Mouse (Mus musculus) limb, embryonic 15.5 days (tissue): ENCODE measurements around the gene Sfswap. TPM values are rescaled to one million over a fixed set of nuclear protein-coding genes. Genes with fewer than 3 reads are reported as not detected.
"Not testable (repeated sequence)": the region's sequence is repeated elsewhere in the genome, so short reads cannot be mapped to it uniquely, and the experiment has no call there.

Experiments
- ATAC-seq: fragments of 200-750 bp; cut with Nextera tagmentation; 2 replicates; pipeline ENCODE4 v1.8.0; 2017; ENCODE audit warnings: low read depth, moderate TSS enrichment; ENCODE audit not compliant: insufficient number of reproducible peaks, low FRiP score, low TSS enrichment
- H3K27ac ChIP-seq: fragments of 300-500 bp; sonication (generic); 2 replicates; pipeline ENCODE4 v1.5.1; 2015; ENCODE audit warnings: moderate library complexity, mild to moderate bottlenecking, inconsistent platforms
- H3K27me3 ChIP-seq: fragments of 300-500 bp; sonication (generic); 2 replicates; pipeline ENCODE4 v1.6.1; 2015; ENCODE audit warnings: inconsistent platforms
- H3K36me3 ChIP-seq: fragments of 300-500 bp; sonication (generic); 2 replicates; pipeline ENCODE4 v1.6.1; 2015; ENCODE audit warnings: inconsistent platforms
- H3K4me1 ChIP-seq: fragments of 300-500 bp; sonication (generic); 2 replicates; pipeline ENCODE4 v1.6.1; 2015; ENCODE audit warnings: inconsistent platforms
- H3K4me2 ChIP-seq: fragments of 300-500 bp; sonication (generic); 2 replicates; pipeline ENCODE4 v1.6.1; 2015; ENCODE audit warnings: mild to moderate bottlenecking, inconsistent platforms
- H3K4me3 ChIP-seq: fragments of 300-500 bp; sonication (generic); 2 replicates; pipeline ENCODE4 v1.5.1; 2015; ENCODE audit warnings: mild to moderate bottlenecking, inconsistent platforms
- H3K9ac ChIP-seq: fragments of 300-500 bp; sonication (generic); 2 replicates; pipeline ENCODE4 v1.6.1; 2015; ENCODE audit warnings: inconsistent platforms
- H3K9me3 ChIP-seq: fragments of 300-500 bp; sonication (generic); 2 replicates; pipeline ENCODE4 v1.6.1; 2016; ENCODE audit warnings: inconsistent platforms
- WGBS: fragments of 180-500 bp; shearing (Covaris S2); methylation state at CpG from one replicate; pipeline ENCODE4 v1.1.7; 2015; 5-methylcytosine and 5-hydroxymethylcytosine counted together
- polyA plus RNA-seq: library from polyadenylated mRNA; unstranded; fragments of >200 nt; fragmentation: Nextera tagmentation; extraction: Ambion mirVana; gene quantifications from 2 replicates; pipeline ENCODE4 v1.2.1, GENCODE M21; 2015

Gene Sfswap
- polyA plus RNA-seq: 37.8 and 41.0 TPM in 2 replicates

DNA sequence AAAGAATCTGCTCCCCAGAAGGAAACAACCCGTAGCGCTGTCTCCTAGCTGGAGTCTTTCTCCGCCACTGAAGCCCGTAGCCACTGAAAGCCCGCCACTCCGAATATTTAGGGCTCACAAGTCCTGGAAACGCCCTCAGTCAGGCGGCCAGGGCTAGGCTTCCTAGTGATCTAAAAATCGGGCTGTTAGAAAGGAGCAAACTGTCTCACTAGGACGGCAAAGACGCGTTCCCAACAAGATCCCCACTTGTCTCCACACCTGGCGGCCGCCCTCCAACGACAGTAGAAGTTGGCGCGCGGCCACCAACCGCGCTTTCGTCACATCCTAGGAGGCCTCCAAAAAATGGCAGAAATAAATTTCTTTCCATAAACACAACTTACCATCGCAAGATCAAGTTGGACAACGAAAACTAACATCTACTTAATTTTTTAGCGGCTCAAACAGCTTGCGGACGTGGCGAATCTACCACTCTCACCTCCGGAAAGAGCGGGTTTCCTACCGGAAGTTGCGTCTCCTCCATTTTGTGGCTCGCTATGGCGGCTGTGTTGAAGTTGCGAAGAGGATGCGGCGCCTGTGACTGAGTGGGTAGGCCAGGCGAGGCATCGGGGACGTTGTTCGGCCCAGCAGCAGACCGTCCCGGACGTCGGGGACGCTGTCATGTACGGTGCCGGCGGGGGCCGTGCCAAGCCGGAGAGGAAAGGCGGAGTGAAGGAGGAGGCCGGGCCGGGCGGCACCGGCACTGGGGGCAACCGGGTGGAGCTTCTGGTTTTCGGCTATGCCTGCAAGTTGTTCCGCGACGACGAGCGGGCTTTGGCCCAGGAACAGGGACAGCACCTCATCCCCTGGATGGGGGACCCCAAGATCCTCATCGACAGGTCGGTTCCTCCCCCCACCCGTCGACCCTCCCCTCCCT is at the start of gene Sfswap:
Gene Sfswap, plus strand, starts transcription at position 500 of the 913 bp plus-strand sequence.
- Histone ChIP-seq H3K27me3 (0 out of 2 replicates have a peak, but pooled peaks cover 5% of the 10 kb centered on the region), H3K9me3 (no peaks in the 10 kb centered on the region), H3K9ac (peak within 1 kb of the TSS; percentile 95), H3K4me3 (peak within 1 kb of the TSS; percentile 100), H3K4me1 (peaks cover 14% of the 10 kb centered on the region), H3K36me3 (peaks cover 22% of the 10 kb centered on the region), H3K4me2 (peak within 1 kb of the TSS; percentile 89), H3K27ac (peak within 1 kb of the TSS; percentile 87)
- WGBS: under 1% methylated on average over 65 of the region's 66 CpGs
- no peak for ATAC-seq

DNA sequence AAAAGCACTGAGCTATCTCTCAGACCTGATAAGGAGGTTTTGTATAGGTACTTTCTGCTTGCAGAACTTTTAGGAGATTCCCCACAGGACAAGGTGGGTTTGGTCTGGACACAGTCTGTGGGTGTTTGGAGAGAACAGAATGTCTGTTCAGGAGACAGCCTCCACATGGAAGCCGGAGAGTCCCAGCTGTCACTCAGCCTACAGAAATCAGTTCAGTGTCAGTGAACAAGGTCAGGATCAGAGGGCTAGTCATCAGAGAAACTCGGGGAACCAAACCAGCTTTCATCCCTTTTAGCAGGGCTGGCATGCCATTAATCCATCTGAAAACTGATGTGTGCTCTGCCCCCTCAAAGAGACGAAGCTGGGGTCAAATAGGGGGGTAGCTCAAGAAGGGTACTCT is 48.5 kb upstream of the Sfswap start:
- H3K4me2 ChIP-seq: no peak overlapping the region
- ATAC-seq: no peak
- no peak overlapping the region for H3K27ac ChIP-seq
- H3K27me3 ChIP-seq: peaks cover under 1% of the 10 kb centered on the region; the same call in 1 of the 2 replicates
- no peaks in the 10 kb centered on the region for H3K36me3 ChIP-seq
- no peak overlapping the region for H3K4me3 ChIP-seq
- 50% methylated on average over 3 of the region's 3 CpGs for WGBS
- H3K9me3 ChIP-seq: no peaks in the 10 kb centered on the region
- H3K9ac ChIP-seq: no peak overlapping the region
- peaks cover 13% of the 10 kb centered on the region for H3K4me1 ChIP-seq

- H3K4me3 ChIP-seq: peak overlapping the region; percentile 25
- peak; percentile 84 for ATAC-seq
- 10% methylated on average over 13 of the region's 13 CpGs for WGBS
Measured at GRCm38 (mm10) chr5:129454802-129455528, 46.1 kb upstream of the Sfswap start.

DNA sequence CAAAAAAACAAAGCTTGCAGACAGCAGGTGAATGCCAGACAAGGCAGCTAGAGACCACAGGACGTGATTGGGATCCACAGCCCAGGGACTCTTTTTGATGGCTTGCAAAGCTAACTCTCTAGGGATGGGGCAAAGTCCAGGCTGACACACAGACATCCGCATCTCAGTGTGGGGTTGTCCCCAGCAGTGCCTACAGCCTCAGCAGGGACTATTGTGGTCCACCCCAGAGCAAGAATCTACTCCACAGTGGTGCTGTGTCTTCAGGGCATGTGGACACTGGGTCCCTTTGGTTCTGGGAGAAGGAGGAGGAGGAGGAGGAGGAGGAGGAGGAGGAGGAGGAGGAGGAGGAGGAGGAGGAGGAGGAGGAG is 45.5 kb upstream of the Sfswap start:
- 38% methylated on average over 2 of the region's 2 CpGs for WGBS

More at GRCm38 (mm10) chr5:129454802-129455528, 46.1 kb upstream of the Sfswap start:
- Histone ChIP-seq H3K4me2 (peak overlapping the region; percentile 34), H3K36me3 (no peaks in the 10 kb centered on the region), H3K27ac (peak overlapping the region; percentile 68), H3K4me1 (peaks cover 16% of the 10 kb centered on the region), H3K9ac (no peak overlapping the region), H3K27me3 (peaks cover 3% of the 10 kb centered on the region; the same call in 1 of the 2 replicates), H3K9me3 (no peaks in the 10 kb centered on the region)

DNA sequence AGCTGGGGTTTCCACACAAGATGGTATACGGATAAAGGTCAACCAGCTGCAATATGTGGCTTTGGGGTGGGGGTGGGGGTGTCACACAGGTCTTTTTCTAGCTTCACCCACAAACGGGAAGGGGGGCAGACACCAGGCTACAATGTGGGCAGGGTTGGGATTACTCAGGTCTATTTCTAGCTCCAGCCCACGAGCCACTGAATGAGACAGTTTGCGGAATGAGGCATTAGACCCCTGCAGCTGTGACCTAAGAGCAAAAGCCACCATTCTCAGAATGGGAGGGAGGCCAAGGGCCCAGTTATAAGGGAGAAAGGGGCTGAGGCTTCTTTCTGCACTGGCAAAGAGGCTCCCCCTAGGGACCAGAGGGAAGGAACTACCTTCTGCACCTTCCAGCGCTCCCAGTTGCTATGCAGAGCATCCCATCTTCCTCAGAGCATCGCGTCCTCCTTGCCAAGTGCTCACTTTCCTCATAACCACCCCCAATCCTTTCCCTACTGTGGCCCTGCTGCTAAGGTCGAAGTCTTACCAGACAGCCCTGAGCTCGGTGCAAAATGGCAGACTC is 44.4 kb upstream of the Sfswap start:
- Histone ChIP-seq H3K9me3 (no peaks in the 10 kb centered on the region), H3K4me2 (no peak overlapping the region), H3K4me3 (no peak overlapping the region), H3K9ac (no peak overlapping the region), H3K36me3 (no peaks in the 10 kb centered on the region), H3K27me3 (peaks cover 3% of the 10 kb centered on the region; the same call in 1 of the 2 replicates), H3K27ac (no peak overlapping the region), H3K4me1 (peaks cover 16% of the 10 kb centered on the region)
- ATAC-seq: no peak
- 48% methylated on average over 9 of the region's 9 CpGs for WGBS

More for the DNA sequence above, 45.5 kb upstream of the Sfswap start:
- Histone ChIP-seq H3K4me3 (no peak overlapping the region), H3K9me3 (no peaks in the 10 kb centered on the region), H3K27me3 (peaks cover 3% of the 10 kb centered on the region; the same call in 1 of the 2 replicates), H3K4me1 (peaks cover 16% of the 10 kb centered on the region), H3K9ac (no peak overlapping the region), H3K36me3 (no peaks in the 10 kb centered on the region), H3K27ac (no peak overlapping the region), H3K4me2 (peak overlapping the region; percentile 34; the same call in 1 of the 2 replicates)
- no peak for ATAC-seq

GRCm38 (mm10) chr5:129458109-129458508 is 42.9 kb upstream of the Sfswap start:
- Histone ChIP-seq H3K27me3 (peaks cover 3% of the 10 kb centered on the region; the same call in 1 of the 2 replicates), H3K4me1 (peaks cover 16% of the 10 kb centered on the region), H3K27ac (no peak overlapping the region), H3K36me3 (no peaks in the 10 kb centered on the region), H3K4me2 (no peak overlapping the region), H3K9me3 (no peaks in the 10 kb centered on the region), H3K4me3 (no peak overlapping the region), H3K9ac (no peak overlapping the region)
- 69% methylated on average over 7 of the region's 7 CpGs for WGBS
- ATAC-seq: no peak

DNA sequence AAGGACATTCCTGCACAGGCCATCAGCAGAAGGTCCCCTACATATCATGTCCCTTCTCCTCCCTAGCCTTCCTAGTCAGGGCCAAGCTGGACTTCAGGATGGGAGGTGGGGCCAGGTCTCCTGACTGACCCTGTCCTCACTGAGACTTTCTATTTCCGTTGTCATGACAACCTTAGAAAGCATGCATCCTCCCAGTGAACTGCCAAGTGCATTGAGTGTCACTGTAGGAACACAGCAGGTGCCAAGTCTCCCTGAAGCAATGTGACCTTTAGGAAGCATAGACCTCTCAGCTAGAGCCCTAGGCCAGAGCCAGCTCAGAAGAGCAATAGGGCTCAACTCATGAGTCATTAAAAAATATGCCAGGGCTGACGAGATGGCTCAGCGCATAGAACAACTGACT is 42.5 kb upstream of the Sfswap start:
- H3K4me2 ChIP-seq: no peak overlapping the region
- H3K4me1 ChIP-seq: peaks cover 16% of the 10 kb centered on the region
- peaks cover 3% of the 10 kb centered on the region; the same call in 1 of the 2 replicates for H3K27me3 ChIP-seq
- H3K27ac ChIP-seq: no peak overlapping the region
- no peaks in the 10 kb centered on the region for H3K9me3 ChIP-seq
- ATAC-seq: no peak
- H3K36me3 ChIP-seq: no peaks in the 10 kb centered on the region
- H3K9ac ChIP-seq: no peak overlapping the region
- no peak overlapping the region for H3K4me3 ChIP-seq
- 72% methylated on average over 3 of the region's 3 CpGs for WGBS

DNA sequence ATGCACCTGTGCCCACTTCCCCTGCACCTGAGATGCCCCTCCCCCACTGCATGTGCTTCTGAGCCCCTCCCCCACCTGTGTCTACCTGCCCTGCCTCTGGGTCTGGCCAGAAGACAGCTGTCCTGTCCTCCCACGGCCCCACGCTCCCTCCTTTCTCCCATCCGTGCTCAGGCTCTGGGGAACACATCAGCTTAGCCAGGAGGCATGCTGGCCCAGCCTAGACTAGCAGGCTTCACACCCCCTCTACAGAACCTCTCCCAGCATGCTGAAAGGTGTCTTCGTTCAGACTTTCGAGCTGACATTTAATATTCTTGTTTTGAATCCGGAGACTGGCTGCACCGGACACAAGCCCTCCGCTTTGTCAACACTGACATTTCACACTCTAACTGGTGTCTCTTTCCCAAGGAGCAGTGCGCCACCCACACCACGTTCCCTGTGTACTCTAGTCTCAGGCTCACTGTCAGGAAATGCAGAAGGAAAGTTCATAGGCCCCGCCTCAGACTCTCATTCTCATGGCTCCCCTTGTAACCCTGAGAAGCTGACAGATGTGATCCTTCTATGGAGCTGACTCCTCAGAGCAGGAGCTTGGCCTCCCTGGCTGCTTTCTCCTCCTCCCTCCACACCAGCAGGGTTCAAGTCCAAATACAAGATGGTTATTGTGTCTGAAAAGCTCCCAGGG is 40.1 kb upstream of the Sfswap start:
- Histone ChIP-seq H3K9me3 (no peaks in the 10 kb centered on the region), H3K36me3 (no peaks in the 10 kb centered on the region), H3K4me2 (no peak overlapping the region), H3K27me3 (peaks cover 3% of the 10 kb centered on the region; the same call in 1 of the 2 replicates), H3K27ac (no peak overlapping the region), H3K4me1 (0 out of 2 replicates have a peak, but pooled peaks cover 2% of the 10 kb centered on the region), H3K9ac (no peak overlapping the region), H3K4me3 (no peak overlapping the region)
- ATAC-seq: no peak
- 58% methylated on average over 11 of the region's 11 CpGs for whole genome bisulfite sequencing

DNA sequence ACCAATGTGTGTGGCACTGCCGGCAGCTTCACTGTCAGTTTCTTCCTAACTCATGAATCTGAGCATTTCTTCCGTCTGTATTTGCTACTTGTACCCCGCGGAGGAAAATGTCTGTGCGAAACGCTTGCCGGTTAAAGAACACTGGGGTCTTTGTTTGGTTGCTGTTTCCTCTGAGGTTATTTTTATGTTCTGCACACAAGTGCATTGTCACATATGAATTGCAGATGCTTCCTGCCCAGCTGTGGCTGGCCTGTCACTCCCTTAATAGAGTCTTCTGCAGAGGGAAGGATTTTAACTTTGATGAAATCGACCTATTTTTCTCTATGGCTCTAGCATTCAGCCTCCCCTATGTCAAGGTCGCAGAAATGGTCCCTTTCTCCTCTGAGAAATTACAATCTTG is 37.4 kb upstream of the Sfswap start:
- not testable (repeated sequence) for H3K4me3 ChIP-seq, H3K27ac ChIP-seq, H3K4me1 ChIP-seq, H3K4me2 ChIP-seq, H3K9ac ChIP-seq, H3K36me3 ChIP-seq, ATAC-seq, H3K27me3 ChIP-seq, H3K9me3 ChIP-seq
- 53% methylated on average over 9 of the region's 9 CpGs for WGBS

DNA sequence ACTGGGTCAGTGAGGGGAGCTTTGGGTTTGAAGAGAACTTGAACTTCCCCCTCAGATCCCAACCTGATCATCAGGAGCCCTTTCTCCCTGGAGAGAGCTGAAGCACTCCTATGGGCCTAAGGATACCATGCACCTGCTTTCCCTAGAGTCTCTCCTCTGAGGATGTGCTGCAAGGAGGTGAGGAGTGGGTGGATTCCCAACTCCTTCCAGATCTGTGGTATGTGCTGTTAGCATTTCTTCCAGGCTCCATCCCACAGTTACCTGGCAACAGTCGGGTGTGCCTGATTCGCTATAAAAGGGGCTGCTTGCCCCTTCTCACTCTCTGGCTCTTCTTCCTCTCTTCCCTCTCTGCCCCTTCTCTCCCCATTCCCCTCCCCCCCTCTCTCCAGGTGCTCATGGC is 35.2 kb upstream of the Sfswap start:
- Histone ChIP-seq H3K4me3 (no peak overlapping the region), H3K36me3 (no peaks in the 10 kb centered on the region), H3K4me1 (no peaks in the 10 kb centered on the region), H3K27ac (no peak overlapping the region), H3K27me3 (no peaks in the 10 kb centered on the region), H3K9me3 (no peaks in the 10 kb centered on the region), H3K9ac (no peak overlapping the region), H3K4me2 (no peak overlapping the region)
- no peak for ATAC-seq
- 62% methylated on average over 2 of the region's 2 CpGs for whole genome bisulfite sequencing

- no peak overlapping the region for H3K9ac ChIP-seq
- WGBS: 61% methylated on average over 3 of the region's 3 CpGs
- H3K36me3 ChIP-seq: no peaks in the 10 kb centered on the region
- no peak overlapping the region for H3K4me2 ChIP-seq
- no peaks in the 10 kb centered on the region for H3K27me3 ChIP-seq
- no peak overlapping the region for H3K4me3 ChIP-seq
- no peaks in the 10 kb centered on the region for H3K4me1 ChIP-seq
- H3K9me3 ChIP-seq: no peaks in the 10 kb centered on the region
- no peak overlapping the region for H3K27ac ChIP-seq
- ATAC-seq: no peak
Measured at GRCm38 (mm10) chr5:129475532-129476045, 25.4 kb upstream of the Sfswap start.
